Mouse (Mus musculus): ENCODE results near the gene Phrf1. TPM values are rescaled to one million over a fixed set of nuclear protein-coding genes. Genes with fewer than 3 reads are reported as not detected.

Phrf1 gene
- polyA plus RNA-seq, 1 experiment from 2014 or later: 114 TPM

- Histone ChIP-seq H3K36me3 (peaks cover 11% of the 10 kb centered on the region), H3K27me3 (ENCODE audit: low read depth, poor library complexity, severe bottlenecking) (no peaks in the 10 kb centered on the region), H3K4me1 (peaks cover 19% of the 10 kb centered on the region), H3K4me3 (no peak overlapping the region), H3K9me3 (replicated peaks) (no peaks in the 10 kb centered on the region), H3K27ac (replicated peaks) (no peak overlapping the region)
- no peak for DNase-seq (ENCODE audit: low spot score)
- 78% methylated on average over 24 of the region's 24 CpGs for WGBS
Observed at GRCm38 (mm10) chr7:141268466-141269272, 40.1 kb downstream of the Phrf1 start.

- peaks cover 19% of the 10 kb centered on the region for H3K4me1 ChIP-seq
- no peaks in the 10 kb centered on the region for H3K27me3 ChIP-seq (ENCODE audit: low read depth, poor library complexity, severe bottlenecking)
- no peak overlapping the region; the same call in 1 of the 2 replicates for H3K4me3 ChIP-seq
- no peak for DNase-seq (ENCODE audit: low spot score)
- peaks cover 6% of the 10 kb centered on the region for H3K36me3 ChIP-seq
- 88% methylated on average over 14 of the region's 14 CpGs for WGBS
- no peaks in the 10 kb centered on the region for H3K9me3 ChIP-seq (replicated peaks)
- no peak overlapping the region for H3K27ac ChIP-seq (replicated peaks)
Observed at GRCm38 (mm10) chr7:141269273-141269545, 40.6 kb downstream of the Phrf1 start.

GRCm38 (mm10) chr7:141270631-141271030 lies 42.0 kb downstream of the Phrf1 start:
- Histone ChIP-seq H3K4me1 (peaks cover 10% of the 10 kb centered on the region), H3K36me3 (no peaks in the 10 kb centered on the region), H3K9me3 (replicated peaks) (no peaks in the 10 kb centered on the region), H3K27me3 (ENCODE audit: low read depth, poor library complexity, severe bottlenecking) (no peaks in the 10 kb centered on the region), H3K27ac (replicated peaks) (no peak overlapping the region), H3K4me3 (no peak overlapping the region)
- no peak for DNase-seq (ENCODE audit: low spot score)
- WGBS: 82% methylated on average over 3 of the region's 3 CpGs

DNA sequence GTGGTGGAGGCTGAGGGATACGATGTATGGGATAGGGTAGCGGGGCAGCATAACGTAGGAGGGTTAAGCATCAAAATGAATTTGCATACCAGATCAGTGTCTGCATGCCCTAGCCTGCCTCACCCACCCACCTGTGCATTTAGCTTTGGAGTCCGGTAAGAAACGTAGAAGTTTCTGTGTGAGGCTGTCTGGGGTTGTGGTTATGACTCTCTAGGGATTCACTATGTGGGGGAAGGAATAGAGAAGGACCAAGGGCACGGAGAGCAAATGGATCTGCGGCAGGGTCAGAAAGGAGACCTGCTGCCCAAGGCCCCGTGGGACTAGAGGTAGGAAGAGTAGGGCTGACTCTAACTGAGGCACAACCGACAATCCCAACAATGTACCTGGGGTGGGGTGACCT lies 46.8 kb downstream of the Phrf1 start:
- DNase-seq (ENCODE audit: low spot score): no peak
- no peaks in the 10 kb centered on the region for H3K36me3 ChIP-seq
- peaks cover 38% of the 10 kb centered on the region for H3K27me3 ChIP-seq (ENCODE audit: low read depth, poor library complexity, severe bottlenecking)
- no peaks in the 10 kb centered on the region for H3K9me3 ChIP-seq (replicated peaks)
- H3K4me1 ChIP-seq: peaks cover 24% of the 10 kb centered on the region
- no peak overlapping the region for H3K27ac ChIP-seq (replicated peaks)
- WGBS: 88% methylated on average over 9 of the region's 9 CpGs
- no peak overlapping the region for H3K4me3 ChIP-seq

DNA sequence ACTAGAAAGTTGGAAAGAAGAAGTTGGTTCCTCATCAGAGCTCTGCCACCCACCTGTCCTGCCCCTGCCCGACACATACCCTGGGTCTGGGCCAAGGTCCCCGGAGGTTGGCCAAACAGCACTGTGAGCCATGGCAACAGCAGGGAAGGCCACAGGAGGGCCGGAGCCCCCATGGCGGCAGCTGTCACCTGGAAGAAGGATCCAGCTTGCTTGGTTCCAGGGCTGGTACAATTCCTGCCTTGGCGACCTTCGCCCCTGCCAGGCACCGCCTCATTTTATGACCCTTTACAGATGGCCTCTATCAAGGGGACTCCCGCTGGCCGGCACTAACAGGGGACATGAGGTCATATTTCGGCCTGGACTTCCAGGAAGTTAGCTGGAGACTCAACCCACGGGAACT lies 48.0 kb downstream of the Phrf1 start, which contains the start of gene Cdhr5:
Cdhr5 (minus strand) TSS at position 241 of the 400 bp plus-strand sequence.
- no peak within 1 kb of the TSS for H3K27ac ChIP-seq (replicated peaks)
- H3K9me3 ChIP-seq (replicated peaks): no peaks in the 10 kb centered on the region
- no peak within 1 kb of the TSS for H3K4me3 ChIP-seq
- H3K36me3 ChIP-seq: no peaks in the 10 kb centered on the region
- H3K4me1 ChIP-seq: peaks cover 29% of the 10 kb centered on the region
- DNase-seq (ENCODE audit: low spot score): no peak
- WGBS: 81% methylated on average over 11 of the region's 11 CpGs
- H3K27me3 ChIP-seq (ENCODE audit: low read depth, poor library complexity, severe bottlenecking): peaks cover 48% of the 10 kb centered on the region

GRCm38 (mm10) chr7:141277701-141278678 lies 49.4 kb downstream of the Phrf1 start:
- peak overlapping the region; percentile 55 for H3K4me3 ChIP-seq
- peak overlapping the region; percentile 52; the same call in 1 of the 2 replicates for H3K27ac ChIP-seq (replicated peaks)

DNA sequence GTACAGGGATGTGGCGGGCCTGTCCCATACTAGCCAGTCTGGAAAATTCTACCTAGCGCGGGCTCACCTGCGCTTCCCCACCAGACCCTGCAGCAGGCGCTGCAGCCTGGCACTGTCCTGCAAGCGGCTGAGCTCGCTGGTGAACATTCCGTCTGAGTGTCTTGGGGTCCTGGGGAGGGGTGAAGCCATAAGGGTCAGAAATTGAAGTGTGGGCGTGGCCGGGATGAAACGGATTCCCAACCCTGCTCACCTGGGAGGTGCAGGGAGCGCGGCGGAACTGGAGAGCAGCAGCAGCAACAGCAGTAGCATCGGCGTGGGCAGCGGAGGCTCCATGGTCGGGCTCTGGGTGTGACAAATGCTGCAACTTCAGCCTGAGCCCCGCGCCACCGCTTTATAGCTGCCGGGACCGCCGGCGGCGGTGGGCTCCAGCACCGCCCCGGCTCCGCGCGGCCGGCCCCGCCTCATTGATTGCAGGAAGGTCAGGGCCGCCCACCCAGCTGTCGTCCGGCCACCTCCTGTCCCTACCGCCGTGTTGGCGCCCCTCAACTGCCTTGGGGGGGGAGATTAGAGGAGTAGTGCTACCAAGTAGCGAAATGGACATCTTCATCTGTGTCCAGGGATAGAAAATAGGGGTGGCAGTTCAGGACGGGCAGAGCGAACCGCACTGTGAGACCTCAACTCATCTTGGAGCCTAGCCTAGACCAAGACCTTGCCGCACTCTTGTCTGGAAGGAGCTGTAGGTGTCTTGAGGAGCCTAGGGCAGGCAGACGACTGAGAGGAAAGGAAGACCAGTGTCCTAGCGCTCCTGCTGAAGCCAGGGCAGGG lies 50.4 kb downstream of the Phrf1 start, which contains the start of gene Sct:
Sct (minus strand) TSS at position 368 of the 825 bp plus-strand sequence.
- Histone ChIP-seq H3K9me3 (replicated peaks) (no peaks in the 10 kb centered on the region), H3K27ac (replicated peaks) (peak within 1 kb of the TSS; percentile 52), H3K36me3 (no peaks in the 10 kb centered on the region), H3K4me1 (peaks cover 33% of the 10 kb centered on the region), H3K27me3 (ENCODE audit: low read depth, poor library complexity, severe bottlenecking) (peaks cover 48% of the 10 kb centered on the region), H3K4me3 (peak within 1 kb of the TSS; percentile 55)
- 2% methylated on average over 46 of the region's 46 CpGs for WGBS
- DNase-seq (ENCODE audit: low spot score): peak; percentile 57

More at GRCm38 (mm10) chr7:141277701-141278678, 49.4 kb downstream of the Phrf1 start:
- Histone ChIP-seq H3K4me1 (peaks cover 33% of the 10 kb centered on the region), H3K9me3 (replicated peaks) (no peaks in the 10 kb centered on the region), H3K36me3 (no peaks in the 10 kb centered on the region), H3K27me3 (ENCODE audit: low read depth, poor library complexity, severe bottlenecking) (peaks cover 48% of the 10 kb centered on the region)
- 78% methylated on average over 11 of the region's 11 CpGs for WGBS
- no peak for DNase-seq (ENCODE audit: low spot score)

GRCm38 (mm10) chr7:141281442-141281841 lies 52.9 kb downstream of the Phrf1 start:
- Histone ChIP-seq H3K9me3 (replicated peaks) (no peaks in the 10 kb centered on the region), H3K27ac (replicated peaks) (no peak overlapping the region), H3K4me3 (no peak overlapping the region), H3K27me3 (ENCODE audit: low read depth, poor library complexity, severe bottlenecking) (peaks cover 47% of the 10 kb centered on the region), H3K4me1 (peaks cover 32% of the 10 kb centered on the region), H3K36me3 (no peaks in the 10 kb centered on the region)
- no peak for DNase-seq (ENCODE audit: low spot score)
- WGBS: 72% methylated on average over 6 of the region's 6 CpGs

- H3K27ac ChIP-seq (replicated peaks): no peak overlapping the region
- no peak overlapping the region for H3K4me3 ChIP-seq
- no peaks in the 10 kb centered on the region for H3K9me3 ChIP-seq (replicated peaks)
- no peak for DNase-seq (ENCODE audit: low spot score)
- H3K4me1 ChIP-seq: peaks cover 24% of the 10 kb centered on the region
- no peaks in the 10 kb centered on the region for H3K36me3 ChIP-seq
- peaks cover 34% of the 10 kb centered on the region for H3K27me3 ChIP-seq (ENCODE audit: low read depth, poor library complexity, severe bottlenecking)
- WGBS: 87% methylated on average over 4 of the region's 4 CpGs
Observed at GRCm38 (mm10) chr7:141282756-141283155, 54.2 kb downstream of the Phrf1 start.

DNA sequence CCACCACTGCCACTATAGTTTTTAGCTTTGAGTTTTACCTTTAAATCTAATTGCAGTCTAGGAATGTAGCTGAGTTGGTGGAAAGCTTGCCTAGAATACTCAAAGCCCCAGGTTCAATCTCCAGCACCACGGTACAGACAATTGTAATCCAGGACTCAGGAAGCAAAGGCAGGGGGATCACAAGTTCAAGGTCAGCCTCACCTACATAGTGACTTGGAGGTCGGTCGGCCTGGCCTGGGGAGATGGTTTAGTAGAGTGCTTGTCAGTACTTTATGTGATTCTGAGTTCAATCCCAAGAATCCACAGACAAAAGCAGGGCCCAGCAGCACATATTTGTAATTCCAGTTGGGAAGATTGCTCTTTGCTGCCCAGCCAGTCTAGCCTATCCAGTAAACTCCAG lies 59.5 kb downstream of the Phrf1 start:
- no peak overlapping the region for H3K4me3 ChIP-seq
- H3K9me3 ChIP-seq (replicated peaks): no peaks in the 10 kb centered on the region
- no peak for DNase-seq (ENCODE audit: low spot score)
- no peaks in the 10 kb centered on the region for H3K36me3 ChIP-seq
- peaks cover 36% of the 10 kb centered on the region for H3K27me3 ChIP-seq (ENCODE audit: low read depth, poor library complexity, severe bottlenecking)
- 85% methylated on average over 3 of the region's 3 CpGs for WGBS
- peaks cover 17% of the 10 kb centered on the region for H3K4me1 ChIP-seq
- no peak overlapping the region for H3K27ac ChIP-seq (replicated peaks)

DNA sequence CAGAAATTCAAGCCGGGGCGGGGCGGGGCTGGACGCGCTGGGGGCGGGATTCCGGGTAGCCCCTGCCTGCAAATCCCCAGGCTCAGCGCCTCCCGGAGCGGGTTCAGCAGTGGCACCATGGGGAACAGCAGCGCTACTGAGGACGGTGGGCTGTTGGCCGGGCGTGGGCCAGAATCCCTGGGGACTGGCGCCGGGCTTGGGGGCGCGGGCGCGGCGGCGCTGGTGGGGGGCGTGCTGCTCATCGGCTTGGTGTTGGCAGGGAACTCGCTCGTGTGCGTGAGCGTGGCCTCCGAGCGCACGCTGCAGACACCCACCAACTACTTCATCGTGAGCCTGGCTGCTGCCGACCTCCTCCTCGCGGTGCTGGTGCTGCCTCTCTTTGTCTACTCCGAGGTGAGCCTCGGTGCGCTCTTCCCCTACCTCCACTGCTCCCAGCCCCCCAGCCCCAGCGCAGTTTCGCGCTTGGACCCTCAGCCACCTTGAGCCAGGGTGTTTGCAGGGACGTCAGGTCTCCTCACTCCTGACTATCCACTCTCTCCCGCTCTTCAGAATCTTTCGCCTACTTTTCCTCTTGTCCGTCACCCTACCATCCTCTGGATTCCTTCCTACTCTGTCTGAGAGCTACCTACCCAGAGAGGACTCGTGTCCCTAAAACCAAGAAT lies 63.5 kb downstream of the Phrf1 start, which contains the start of gene Drd4:
Drd4 (plus strand) TSS at position 86 of the 662 bp plus-strand sequence.
- Histone ChIP-seq H3K36me3 (peaks cover 8% of the 10 kb centered on the region), H3K4me1 (peaks cover 37% of the 10 kb centered on the region), H3K9me3 (replicated peaks) (no peaks in the 10 kb centered on the region), H3K4me3 (peak within 1 kb of the TSS; percentile 61), H3K27ac (replicated peaks) (peak within 1 kb of the TSS; percentile 74), H3K27me3 (ENCODE audit: low read depth, poor library complexity, severe bottlenecking) (peaks cover 74% of the 10 kb centered on the region)
- 1% methylated on average over 46 of the region's 46 CpGs for WGBS
- peak; percentile 67 for DNase-seq (ENCODE audit: low spot score)
